Mouse (Mus musculus) layer of hippocampus, adult 6 months (tissue): Measurements from ENCODE around the gene Emp2. TPM values are rescaled to one million over a fixed set of nuclear protein-coding genes. Genes with fewer than 3 reads are reported as not detected.

ENCODE experiments used
- long read RNA-seq, 2 experiments: library from polyadenylated mRNA; unstranded; transcript quantifications; one replicate each; pipeline ENCODE4 v2.0.0; 2019 to 2020
- microRNA-seq: library from miRNA; unstranded; fragments of <30 nt; microRNA quantifications from one replicate; pipeline ENCODE4 v1.2.0, GENCODE M21; 2020
- polyA plus RNA-seq: library from polyadenylated mRNA; unstranded; fragments of <200 nt; fragmentation: Nextera tagmentation; gene quantifications from 2 replicates; pipeline ENCODE4 v1.2.3, GENCODE M21; 2021

Emp2 gene
- 12.1 and 13.7 TPM in 2 replicates for polyA plus RNA-seq
- long read RNA-seq, experiment 1, transcript Emp2-201 (5 exons, 3,440 nt), result major isoform, 38 of 45 reads
- long read RNA-seq, experiment 1, partial matches to known transcripts, result 5 of 45 reads
- long read RNA-seq, experiment 1, other reads (novel, unspliced or antisense), result 2 of 45 reads
- long read RNA-seq, experiment 2, transcript Emp2-201 (5 exons, 3,440 nt), result major isoform, 77 of 88 reads
- long read RNA-seq, experiment 2, partial matches to known transcripts, result 3 of 88 reads
- long read RNA-seq, experiment 2, other reads (novel, unspliced or antisense), result 8 of 88 reads

GRCm38 (mm10) chr16:10313646-10314088, at the start of gene Emp2:
Gene Emp2, minus strand, starts transcription at chr16:10313968.

Small RNAs within 50 kb of the gene (microRNA-seq; reads per million reads assigned to microRNA genes)
- gene Gm22932, result not detected

Other genes starting within 250 kb of the Emp2 start
- gene Rpl39l, start 143.7 kb downstream of the Emp2 start, polyA plus RNA-seq, result 0.67 TPM in 1 of 2 replicates, not detected in the other
- not detected in 2 replicates for gene Atf7ip2, start 121.3 kb downstream of the Emp2 start, polyA plus RNA-seq
- gene Tekt5, start 81.5 kb upstream of the Emp2 start, polyA plus RNA-seq, result 9.8 and 11.6 TPM in 2 replicates
- gene Nubp1, start 98.0 kb upstream of the Emp2 start, polyA plus RNA-seq, result 15.4 and 17.3 TPM in 2 replicates
- gene Tvp23a, start 133.4 kb upstream of the Emp2 start, polyA plus RNA-seq, result 7.8 and 8.7 TPM in 2 replicates
- gene Ciita, start 166.1 kb upstream of the Emp2 start, polyA plus RNA-seq, result 0.04 TPM in 1 of 2 replicates, not detected in the other
- 8.4 and 8.9 TPM in 2 replicates for gene Dexi, start 229.1 kb upstream of the Emp2 start, polyA plus RNA-seq
- 28.5 and 29.0 TPM in 2 replicates for gene Clec16a, start 231.4 kb upstream of the Emp2 start, polyA plus RNA-seq